Mouse (Mus musculus) heart, adult 18-20 months (tissue): Measurements from ENCODE around the gene Prkch. TPM values are rescaled to one million over a fixed set of nuclear protein-coding genes. Genes with fewer than 3 reads are reported as not detected.

Experiments
- DNase-seq, 2 experiments: peaks; one replicate each; pipeline ENCODE4 v3.0.0; 2021 to 2022; ENCODE audit warnings: mixed read lengths in 1 of 2
- total RNA-seq, 2 experiments: library from RNA; stranded (reverse); gene quantifications; 2 replicates each; pipeline ENCODE4 v1.2.3; 2021

Gene Prkch
- total RNA-seq, 2 experiments from 2014 or later: 17.2 to 18.6 TPM

GRCm38 (mm10) chr12:73679400-73679801 is 94.8 kb downstream of the Prkch start:
- peak in 1 of 2 experiments; percentile 43 for DNase-seq

GRCm38 (mm10) chr12:73682921-73683346 is 98.3 kb downstream of the Prkch start:
- DNase-seq: peak; percentile 42 to 80

GRCm38 (mm10) chr12:73685875-73686274 is 101.3 kb downstream of the Prkch start:
- no peak for DNase-seq

- no peak for DNase-seq
Observed at GRCm38 (mm10) chr12:73686456-73686855, 101.9 kb downstream of the Prkch start.

GRCm38 (mm10) chr12:73687077-73688035 is 102.8 kb downstream of the Prkch start:
- DNase-seq: peak; percentile 84 to 90

GRCm38 (mm10) chr12:73692321-73692720 is 107.7 kb downstream of the Prkch start:
- no peak for DNase-seq

- DNase-seq: peak; percentile 71 to 84
Observed at GRCm38 (mm10) chr12:73693347-73693746, 108.8 kb downstream of the Prkch start.

- no peak for DNase-seq
Observed at GRCm38 (mm10) chr12:73694690-73695089, 110.1 kb downstream of the Prkch start.

- DNase-seq: no peak
Observed at GRCm38 (mm10) chr12:73695110-73695509, 110.5 kb downstream of the Prkch start.

- DNase-seq: no peak
Observed at GRCm38 (mm10) chr12:73696084-73696483, 111.5 kb downstream of the Prkch start.

- no peak for DNase-seq
Observed at GRCm38 (mm10) chr12:73696946-73697345, 112.3 kb downstream of the Prkch start.

GRCm38 (mm10) chr12:73698436-73698835 is 113.8 kb downstream of the Prkch start:
- no peak for DNase-seq

- DNase-seq: no peak
Observed at GRCm38 (mm10) chr12:73698841-73699240, 114.2 kb downstream of the Prkch start.

- no peak for DNase-seq
Observed at GRCm38 (mm10) chr12:73699471-73700186, 115.0 kb downstream of the Prkch start.

- peak in 1 of 2 experiments; percentile 37 for DNase-seq
Observed at GRCm38 (mm10) chr12:73700544-73701069, 116.0 kb downstream of the Prkch start.

GRCm38 (mm10) chr12:73701999-73702398 is 117.4 kb downstream of the Prkch start:
- DNase-seq: no peak

- DNase-seq: no peak
Observed at GRCm38 (mm10) chr12:73704382-73704781, 119.8 kb downstream of the Prkch start.

GRCm38 (mm10) chr12:73705097-73705690 is 120.6 kb downstream of the Prkch start:
- peak; percentile 45 to 79 for DNase-seq

GRCm38 (mm10) chr12:73708498-73708897 is 123.9 kb downstream of the Prkch start:
- DNase-seq: no peak

- peak; percentile 78 to 83 for DNase-seq
Observed at GRCm38 (mm10) chr12:73708920-73709319, 124.3 kb downstream of the Prkch start.

GRCm38 (mm10) chr12:73710846-73711245 is 126.2 kb downstream of the Prkch start:
- DNase-seq: no peak

GRCm38 (mm10) chr12:73712122-73712521 is 127.5 kb downstream of the Prkch start:
- DNase-seq: no peak
